Comparison of ENCODE assay signal across 8 mouse cellular contexts in genomic region chr9:57076701-57077660, GRCm38 (mm10). TPM values are rescaled to one million over a fixed set of nuclear protein-coding genes. Genes with fewer than 3 reads are reported as not detected.
DNase-seq lines count a peak whose midpoint lies in the region; ATAC-seq lines count a peak whose summit lies in the region.

No protein-coding gene starts in this region.

- WGBS in embryonic facial prominence, embryonic 12.5 days: under 1% methylated on average over 51 of the region's 72 CpGs
- under 1% methylated on average over 71 of the region's 72 CpGs for WGBS in limb, embryonic 12.5 days
- 1% methylated on average over 56 of the region's 72 CpGs for whole genome bisulfite sequencing in midbrain, embryonic 14.5 days

- peak overlapping the region; percentile 86 for H3K4me3 ChIP-seq in embryonic facial prominence, embryonic 12.5 days
- H3K4me3 ChIP-seq in limb, embryonic 12.5 days (replicated peaks): peak overlapping the region; percentile 93
- H3K4me3 ChIP-seq in midbrain, embryonic 14.5 days (replicated peaks; ENCODE audit: low read depth, low read length): peak overlapping the region; percentile 98

- H3K36me3 ChIP-seq in embryonic facial prominence, embryonic 12.5 days: no peaks in the 10 kb centered on the region
- H3K36me3 ChIP-seq in limb, embryonic 12.5 days: 0 out of 2 replicates have a peak, but pooled peaks cover 9% of the 10 kb centered on the region
- no peaks in the 10 kb centered on the region for H3K36me3 ChIP-seq in midbrain, embryonic 14.5 days (ENCODE audit: control insufficient read depth, insufficient read depth, low read length)

- H3K9ac ChIP-seq in embryonic facial prominence, embryonic 12.5 days: peak overlapping the region; percentile 89
- peak overlapping the region; percentile 87 for H3K9ac ChIP-seq in limb, embryonic 12.5 days (replicated peaks)
- H3K9ac ChIP-seq in midbrain, embryonic 14.5 days (replicated peaks; ENCODE audit: low read length): peak overlapping the region; percentile 74

- no peak for ATAC-seq in CD4-positive, CD25-positive, alpha-beta regulatory T cell, adult 4 months
- no peak; the same call in 1 of the 2 replicates for ATAC-seq in embryonic facial prominence, embryonic 12.5 days (ENCODE audit: insufficient number of reproducible peaks, insufficient read depth, low FRiP score, low TSS enrichment)
- ATAC-seq in limb, embryonic 12.5 days (ENCODE audit: insufficient number of reproducible peaks, insufficient read depth, low FRiP score, low TSS enrichment, low read depth): peak; percentile 0; the same call in 1 of the 2 replicates
- peak; percentile 22 for ATAC-seq in midbrain, embryonic 14.5 days (ENCODE audit: low FRiP score, low TSS enrichment)

- H3K27ac ChIP-seq in embryonic facial prominence, embryonic 12.5 days: peak overlapping the region; percentile 98
- peak overlapping the region; percentile 98 for H3K27ac ChIP-seq in limb, embryonic 12.5 days
- peak overlapping the region; percentile 95 for H3K27ac ChIP-seq in midbrain, embryonic 14.5 days (replicated peaks; ENCODE audit: low read depth, low read length)

- peak; percentile 93 for DNase-seq in CD4-positive, CD25-positive, alpha-beta regulatory T cell, adult 2 months (ENCODE audit: low read depth, low spot score)
- DNase-seq in heart, adult 18-20 months: peak; percentile 90 to 93
- DNase-seq in kidney, adult 8-10 months: peak; percentile 90
- DNase-seq in midbrain, embryonic 14.5 days: peak; percentile 90
- peak; percentile 91 for DNase-seq in spleen, adult 12 weeks (ENCODE audit: low spot score)

- peak overlapping the region; percentile 92 for H3K4me2 ChIP-seq in embryonic facial prominence, embryonic 12.5 days (replicated peaks)
- peak overlapping the region; percentile 73 for H3K4me2 ChIP-seq in limb, embryonic 12.5 days
- H3K4me2 ChIP-seq in midbrain, embryonic 14.5 days (ENCODE audit: low read length): peak overlapping the region; percentile 84

- H3K27me3 ChIP-seq in embryonic facial prominence, embryonic 12.5 days: no peaks in the 10 kb centered on the region
- H3K27me3 ChIP-seq in limb, embryonic 12.5 days: no peaks in the 10 kb centered on the region
- no peaks in the 10 kb centered on the region for H3K27me3 ChIP-seq in midbrain, embryonic 14.5 days (ENCODE audit: control insufficient read depth, insufficient read depth, low read length)

- H3K4me1 ChIP-seq in embryonic facial prominence, embryonic 12.5 days: peaks cover 10% of the 10 kb centered on the region; the same call in 1 of the 2 replicates
- peaks cover 16% of the 10 kb centered on the region for H3K4me1 ChIP-seq in limb, embryonic 12.5 days (replicated peaks)
- H3K4me1 ChIP-seq in midbrain, embryonic 14.5 days (ENCODE audit: control insufficient read depth, insufficient read depth, low read length): peaks cover 16% of the 10 kb centered on the region

- no peaks in the 10 kb centered on the region for H3K9me3 ChIP-seq in embryonic facial prominence, embryonic 12.5 days
- no peaks in the 10 kb centered on the region for H3K9me3 ChIP-seq in limb, embryonic 12.5 days
- no peaks in the 10 kb centered on the region for H3K9me3 ChIP-seq in midbrain, embryonic 14.5 days (ENCODE audit: control insufficient read depth, low read length)

RNA-seq across cellular contexts. Expression of gene Sin3a, which starts 5.1 kb away (rescaled TPM):
- 10 to 100 TPM; 44.7 to 47.9 TPM for polyA plus RNA-seq in CD4-positive, CD25-positive, alpha-beta regulatory T cell, adult 4 months (2017; shearing (Covaris generic))
- polyA plus RNA-seq in embryonic facial prominence, embryonic 12.5 days (2016; fragmentation: Nextera tagmentation; extraction: Ambion mirVana): 41.7 and 48.2 TPM in 2 replicates
- total RNA-seq in heart, adult 18-20 months (2021): 10 to 100 TPM; 23.0 to 23.6 TPM
- 42.1 and 54.4 TPM in 2 replicates for polyA plus RNA-seq in limb, embryonic 12.5 days (2016; fragmentation: Nextera tagmentation; extraction: Ambion mirVana)
- 23.4 and 40.8 TPM in 2 replicates for polyA plus RNA-seq in midbrain, embryonic 14.5 days (2014; fragmentation: Nextera tagmentation; extraction: Ambion mirVana)

RNA-seq across cellular contexts. Expression of gene Man2c1, which starts 53.5 kb away (rescaled TPM):
- polyA plus RNA-seq in CD4-positive, CD25-positive, alpha-beta regulatory T cell, adult 4 months (2017; shearing (Covaris generic)): 100 to 1,000 TPM in 1 of 2 experiments, 10 to 100 TPM in 1; 41.1 to 119 TPM
- 70.2 and 88.8 TPM in 2 replicates for polyA plus RNA-seq in embryonic facial prominence, embryonic 12.5 days (2016; fragmentation: Nextera tagmentation; extraction: Ambion mirVana)
- total RNA-seq in heart, adult 18-20 months (2021): 10 to 100 TPM; 42.6 to 43.3 TPM
- polyA plus RNA-seq in limb, embryonic 12.5 days (2016; fragmentation: Nextera tagmentation; extraction: Ambion mirVana): 70.7 and 70.8 TPM in 2 replicates
- polyA plus RNA-seq in midbrain, embryonic 14.5 days (2014; fragmentation: Nextera tagmentation; extraction: Ambion mirVana): 43.0 and 52.2 TPM in 2 replicates

Comparison
In these comparisons a context has a peak if more than half of its experiments do, and no peak if none do; other contexts are left out.
1. ATAC-seq: peak in limb, embryonic 12.5 days (single experiment) and midbrain, embryonic 14.5 days (single experiment); none in CD4-positive, CD25-positive, alpha-beta regulatory T cell, adult 4 months (single experiment) and embryonic facial prominence, embryonic 12.5 days (single experiment).
2. Peak in every context shown above with its lines, with median percentiles within 50 percentile points of each other: DNase-seq, H3K27ac ChIP-seq, H3K4me2 ChIP-seq, H3K4me3 ChIP-seq and H3K9ac ChIP-seq.